Mouse (Mus musculus) mature B cell (primary cell): Measurements from ENCODE around the gene Ncoa5.

ENCODE experiments used
- in situ Hi-C: fragments of 300-500 bp; cut with MboI; formaldehyde crosslinking; loops from 2 replicates; pipeline ENCODE4 v1.14.3; 2019

Ncoa5 gene

GRCm38 (mm10) chr2:165034131-165035057 is at the start of gene Ncoa5:
Gene Ncoa5, minus strand, starts transcription at chr2:165034867.
- in situ Hi-C loops: no loop called here

- in situ Hi-C loops: no loop called here
Observed at GRCm38 (mm10) chr2:165081257-165081656, 46.6 kb upstream of the Ncoa5 start.

GRCm38 (mm10) chr2:165080657-165081056 is 46.0 kb upstream of the Ncoa5 start:
- in situ Hi-C loops: no loop called here

GRCm38 (mm10) chr2:165078605-165079004 is 43.9 kb upstream of the Ncoa5 start:
- in situ Hi-C loops: no loop called here

- in situ Hi-C loops: no loop called here
Observed at GRCm38 (mm10) chr2:165078045-165078444, 43.4 kb upstream of the Ncoa5 start.

- in situ Hi-C loops: no loop called here
Observed at GRCm38 (mm10) chr2:165077055-165077454, 42.4 kb upstream of the Ncoa5 start.

- in situ Hi-C loops: no loop called here
Observed at GRCm38 (mm10) chr2:165074937-165075336, 40.3 kb upstream of the Ncoa5 start.

- in situ Hi-C loops: no loop called here
Observed at GRCm38 (mm10) chr2:165074081-165074884, 39.6 kb upstream of the Ncoa5 start.

GRCm38 (mm10) chr2:165073381-165073781 is 38.7 kb upstream of the Ncoa5 start:
- in situ Hi-C loops: no loop called here

GRCm38 (mm10) chr2:165070096-165070816 is 35.6 kb upstream of the Ncoa5 start:
- in situ Hi-C loops: no loop called here

GRCm38 (mm10) chr2:165068806-165069205 is 34.1 kb upstream of the Ncoa5 start:
- in situ Hi-C loops: no loop called here

- in situ Hi-C loops: no loop called here
Observed at GRCm38 (mm10) chr2:165064489-165064888, 29.8 kb upstream of the Ncoa5 start.

- in situ Hi-C loops: no loop called here
Observed at GRCm38 (mm10) chr2:165061638-165062433, 27.2 kb upstream of the Ncoa5 start.

GRCm38 (mm10) chr2:165059961-165060360 is 25.3 kb upstream of the Ncoa5 start:
- in situ Hi-C loops: no loop called here

GRCm38 (mm10) chr2:165056377-165057085 is 21.9 kb upstream of the Ncoa5 start:
- in situ Hi-C loops: no loop called here

GRCm38 (mm10) chr2:165055905-165056304 is 21.2 kb upstream of the Ncoa5 start:
- in situ Hi-C loops: no loop called here

- in situ Hi-C loops: no loop called here
Observed at GRCm38 (mm10) chr2:165054888-165055852, 20.5 kb upstream of the Ncoa5 start, which contains the start of gene Cd40. Gene Cd40, plus strand, starts transcription at chr2:165055627.

- in situ Hi-C loops: no loop called here
Observed at GRCm38 (mm10) chr2:165051566-165051965, 16.9 kb upstream of the Ncoa5 start.

GRCm38 (mm10) chr2:165050826-165051548 is 16.3 kb upstream of the Ncoa5 start:
- in situ Hi-C loops: no loop called here
